ENCODE assay signal across 8 mouse cellular contexts in genomic region chr7:102099760-102100661, GRCm38 (mm10). TPM values are rescaled to one million over a fixed set of nuclear protein-coding genes. Genes with fewer than 3 reads are reported as not detected.
DNase-seq lines count a peak whose midpoint lies in the region; ATAC-seq and TF ChIP-seq lines count a peak whose summit lies in the region.

No protein-coding gene starts in this region.

- H3K4me2 ChIP-seq in forebrain, postnatal 0 days (ENCODE audit: low read depth): peak overlapping the region; percentile 40
- H3K4me2 ChIP-seq in intestine, embryonic 15.5 days (replicated peaks): peak overlapping the region; percentile 55
- peak overlapping the region; percentile 42 for H3K4me2 ChIP-seq in neural tube, embryonic 14.5 days (ENCODE audit: low read depth, low read length)

- peak; percentile 67 for DNase-seq in gastrocnemius, adult 18-20 months (ENCODE audit: low spot score)
- DNase-seq in gastrocnemius, postnatal 14 days: no peak
- DNase-seq in forebrain, postnatal 0 days: peak; percentile 21
- DNase-seq in lung, adult 18-20 months: peak; percentile 22 to 49
- DNase-seq in right cerebral cortex, postnatal 10 days (ENCODE audit: low spot score in 2 of 2): no peak
- no peak for DNase-seq in layer of hippocampus, adult 11-12 months (ENCODE audit: low spot score)

- H3K27ac ChIP-seq in forebrain, postnatal 0 days (ENCODE audit: low read depth, low read length): no peak overlapping the region
- no peak overlapping the region for H3K27ac ChIP-seq in intestine, embryonic 15.5 days
- H3K27ac ChIP-seq in neural tube, embryonic 14.5 days (ENCODE audit: low read depth, low read length): no peak overlapping the region

- H3K4me1 ChIP-seq in forebrain, postnatal 0 days (ENCODE audit: insufficient read depth): 0 out of 2 replicates have a peak, but pooled peaks cover 7% of the 10 kb centered on the region
- peaks cover 13% of the 10 kb centered on the region for H3K4me1 ChIP-seq in intestine, embryonic 15.5 days (replicated peaks)
- peaks cover 4% of the 10 kb centered on the region; the same call in 1 of the 2 replicates for H3K4me1 ChIP-seq in neural tube, embryonic 14.5 days (ENCODE audit: control insufficient read depth, insufficient read depth, low read length)

- H3K9ac ChIP-seq in forebrain, postnatal 0 days: no peak overlapping the region
- H3K9ac ChIP-seq in intestine, embryonic 15.5 days: no peak overlapping the region; the same call in 1 of the 2 replicates
- no peak overlapping the region for H3K9ac ChIP-seq in neural tube, embryonic 14.5 days (replicated peaks; ENCODE audit: low read depth, low read length)

- WGBS in forebrain, postnatal 0 days: 5% methylated on average over 30 of the region's 30 CpGs
- WGBS in intestine, embryonic 15.5 days: 5% methylated on average over 30 of the region's 30 CpGs
- WGBS in neural tube, embryonic 14.5 days: 2% methylated on average over 30 of the region's 30 CpGs

- peak overlapping the region; percentile 1 for H3K4me3 ChIP-seq in forebrain, postnatal 0 days (ENCODE audit: low read depth, low read length)
- H3K4me3 ChIP-seq in intestine, embryonic 15.5 days (replicated peaks): peak overlapping the region; percentile 14
- no peak overlapping the region for H3K4me3 ChIP-seq in neural tube, embryonic 14.5 days (ENCODE audit: low read depth, low read length)

- H3K27me3 ChIP-seq in forebrain, postnatal 0 days (ENCODE audit: insufficient read depth, low read length): no peaks in the 10 kb centered on the region
- H3K27me3 ChIP-seq in intestine, embryonic 15.5 days (replicated peaks): no peaks in the 10 kb centered on the region
- H3K27me3 ChIP-seq in neural tube, embryonic 14.5 days (ENCODE audit: control insufficient read depth, insufficient read depth, low read length): no peaks in the 10 kb centered on the region

- intact Hi-C loops in gastrocnemius, postnatal 14 days (cut with DNase I; ENCODE audit: low total_unique reads): loop anchor here (5.0 kb wide), 1 partner anchor 1143 kb away; no protein-coding TSS in a partner anchor

- no peak for TF ChIP-seq CTCF in forebrain, postnatal 0 days (IDR thresholded peaks at IDR 0.05; ENCODE audit: low read depth)

- no peaks in the 10 kb centered on the region for H3K9me3 ChIP-seq in forebrain, postnatal 0 days (ENCODE audit: low read length)
- no peaks in the 10 kb centered on the region for H3K9me3 ChIP-seq in intestine, embryonic 15.5 days
- no peaks in the 10 kb centered on the region for H3K9me3 ChIP-seq in neural tube, embryonic 14.5 days (ENCODE audit: control insufficient read depth, low read length)

- H3K36me3 ChIP-seq in forebrain, postnatal 0 days (ENCODE audit: insufficient read depth): no peaks in the 10 kb centered on the region
- no peaks in the 10 kb centered on the region for H3K36me3 ChIP-seq in intestine, embryonic 15.5 days
- H3K36me3 ChIP-seq in neural tube, embryonic 14.5 days (ENCODE audit: control insufficient read depth, insufficient read depth, low read length): no peaks in the 10 kb centered on the region

- peak; percentile 78 for ATAC-seq in forebrain, postnatal 0 days
- peak; percentile 76 for ATAC-seq in intestine, embryonic 15.5 days
- ATAC-seq in neural tube, embryonic 14.5 days (ENCODE audit: low read depth): peak; percentile 52

RNA-seq across cellular contexts. Expression of gene Art1, which starts 1.5 kb away (rescaled TPM):
- total RNA-seq in gastrocnemius, adult 18-20 months (2021): 100 to 1,000 TPM; 558 to 637 TPM
- total RNA-seq in gastrocnemius, postnatal 14 days (2021): 100 to 1,000 TPM; 281 to 363 TPM
- total RNA-seq in forebrain, postnatal 0 days (2014; rRNA removed): 0.15 TPM in 1 of 2 replicates, not detected in the other
- 0.15 and 0.39 TPM in 2 replicates for polyA plus RNA-seq in forebrain, postnatal 0 days (2015; fragmentation: Nextera tagmentation; extraction: Ambion mirVana)
- 0.34 and 0.59 TPM in 2 replicates for polyA plus RNA-seq in intestine, embryonic 15.5 days (2015; fragmentation: Nextera tagmentation; extraction: Ambion mirVana)
- 0.50 and 0.58 TPM in 2 replicates for polyA plus RNA-seq in neural tube, embryonic 14.5 days (2014; fragmentation: Nextera tagmentation; extraction: Ambion mirVana)

RNA-seq across cellular contexts. Expression of gene Art5, which starts 9.3 kb away (rescaled TPM):
- 10 to 100 TPM; 28.7 to 33.6 TPM for total RNA-seq in gastrocnemius, adult 18-20 months (2021)
- 1 to 10 TPM; 6.9 to 8.1 TPM for total RNA-seq in gastrocnemius, postnatal 14 days (2021)
- total RNA-seq in forebrain, postnatal 0 days (2014; rRNA removed): 0.23 and 0.29 TPM in 2 replicates
- 0.22 and 0.50 TPM in 2 replicates for polyA plus RNA-seq in forebrain, postnatal 0 days (2015; fragmentation: Nextera tagmentation; extraction: Ambion mirVana)
- 0.32 and 0.68 TPM in 2 replicates for polyA plus RNA-seq in intestine, embryonic 15.5 days (2015; fragmentation: Nextera tagmentation; extraction: Ambion mirVana)
- 0.13 TPM in 1 of 2 replicates, not detected in the other for polyA plus RNA-seq in neural tube, embryonic 14.5 days (2014; fragmentation: Nextera tagmentation; extraction: Ambion mirVana)

RNA-seq across cellular contexts. Expression of gene Chrna10, which starts 16.6 kb away (rescaled TPM):
- not detected for total RNA-seq in gastrocnemius, adult 18-20 months (2021)
- 1 to 10 TPM in 1 of 2 experiments, not detected in 1; 1.0 TPM for total RNA-seq in gastrocnemius, postnatal 14 days (2021)
- total RNA-seq in forebrain, postnatal 0 days (2014; rRNA removed): 0.23 and 0.62 TPM in 2 replicates
- polyA plus RNA-seq in forebrain, postnatal 0 days (2015; fragmentation: Nextera tagmentation; extraction: Ambion mirVana): 0.16 TPM in 1 of 2 replicates, not detected in the other
- polyA plus RNA-seq in intestine, embryonic 15.5 days (2015; fragmentation: Nextera tagmentation; extraction: Ambion mirVana): 0.06 TPM in 1 of 2 replicates, not detected in the other
- polyA plus RNA-seq in neural tube, embryonic 14.5 days (2014; fragmentation: Nextera tagmentation; extraction: Ambion mirVana): 0.21 TPM in 1 of 2 replicates, not detected in the other

RNA-seq across cellular contexts. Expression of gene Trpc2, which starts 17.1 kb away (rescaled TPM):
- total RNA-seq in gastrocnemius, adult 18-20 months (2021): under 1 TPM; 0.23 to 0.31 TPM
- total RNA-seq in gastrocnemius, postnatal 14 days (2021): under 1 TPM in 1 of 2 experiments, not detected in 1; 0.21 TPM
- total RNA-seq in forebrain, postnatal 0 days (2014; rRNA removed): 0.23 and 1.1 TPM in 2 replicates
- not detected in 2 replicates for polyA plus RNA-seq in forebrain, postnatal 0 days (2015; fragmentation: Nextera tagmentation; extraction: Ambion mirVana)
- polyA plus RNA-seq in intestine, embryonic 15.5 days (2015; fragmentation: Nextera tagmentation; extraction: Ambion mirVana): not detected in 2 replicates
- polyA plus RNA-seq in neural tube, embryonic 14.5 days (2014; fragmentation: Nextera tagmentation; extraction: Ambion mirVana): not detected in 2 replicates

RNA-seq across cellular contexts. Expression of gene Xntrpc, which starts 34.5 kb away (rescaled TPM):
- total RNA-seq in gastrocnemius, adult 18-20 months (2021): under 1 TPM; 0.68 to 0.78 TPM
- total RNA-seq in gastrocnemius, postnatal 14 days (2021): under 1 TPM; 0.53 to 0.84 TPM
- total RNA-seq in forebrain, postnatal 0 days (2014; rRNA removed): 1.3 and 2.5 TPM in 2 replicates
- polyA plus RNA-seq in forebrain, postnatal 0 days (2015; fragmentation: Nextera tagmentation; extraction: Ambion mirVana): 0.42 and 0.58 TPM in 2 replicates
- polyA plus RNA-seq in intestine, embryonic 15.5 days (2015; fragmentation: Nextera tagmentation; extraction: Ambion mirVana): 0.75 and 1.0 TPM in 2 replicates
- 0.98 and 1.5 TPM in 2 replicates for polyA plus RNA-seq in neural tube, embryonic 14.5 days (2014; fragmentation: Nextera tagmentation; extraction: Ambion mirVana)

Comparison
In these comparisons a context has a peak if more than half of its experiments do, and no peak if none do; other contexts are left out.
1. DNase-seq: peak in gastrocnemius, adult 18-20 months (single experiment), forebrain, postnatal 0 days (single experiment) and lung, adult 18-20 months (2 of 2); none in gastrocnemius, postnatal 14 days (single experiment), right cerebral cortex, postnatal 10 days (0 of 2) and layer of hippocampus, adult 11-12 months (single experiment).
2. RNA of gene Art1, which starts 1.5 kb away (total RNA-seq): 558 to 637 TPM in gastrocnemius, adult 18-20 months and 281 to 363 TPM in gastrocnemius, postnatal 14 days; 0.15 TPM in forebrain, postnatal 0 days; every median in the first group is over 100 times any median in the second.
3. Peak in every context shown above with its lines, with median percentiles within 50 percentile points of each other: ATAC-seq and H3K4me2 ChIP-seq.